In the genomic region with DNA sequence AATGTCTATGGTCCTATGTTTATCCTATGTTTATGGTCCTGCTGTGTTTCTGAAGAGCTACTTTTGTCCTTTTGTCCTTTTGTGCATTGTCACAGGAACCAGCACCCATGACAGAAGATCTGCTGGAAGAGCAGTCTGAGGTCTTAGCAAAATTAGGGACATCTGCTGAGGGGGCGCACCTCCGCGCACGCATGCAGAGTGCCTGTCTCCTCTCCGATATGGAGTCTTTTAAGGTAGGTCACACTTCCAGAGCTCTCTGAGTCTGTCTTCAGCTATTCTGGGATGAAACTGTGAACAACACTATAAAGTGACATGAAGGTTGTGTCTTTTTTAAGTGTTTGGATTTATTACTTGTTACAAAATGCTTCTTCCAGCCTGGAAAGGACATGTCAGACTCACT, we compare ENCODE assay signal across 30 mouse cellular contexts.
DNase-seq lines count a peak whose midpoint lies in the region; ATAC-seq lines count a peak whose summit lies in the region.
"Had no signal": no experiment of that assay in that cellular context is flagged by ENCODE, and none has a peak within 500 bp of the region (broad histone marks: within the 10 kb centered on the region; RNA-seq: fewer than 3 reads in every experiment).

No protein-coding gene starts in this region.

- H3K4me2 ChIP-seq in hindbrain, embryonic 16.5 days (ENCODE audit: low read length): no peak overlapping the region
- H3K4me2 ChIP-seq: embryonic facial prominence, embryonic 13.5 days; forebrain, embryonic 15.5 days; heart, embryonic 11.5 days; hindbrain, embryonic 13.5 days; limb, embryonic 13.5 days; liver, embryonic 11.5 days; midbrain, embryonic 11.5 days had no signal

- no peaks in the 10 kb centered on the region for H3K27me3 ChIP-seq in hindbrain, embryonic 16.5 days (replicated peaks; ENCODE audit: control insufficient read depth, insufficient read depth, low read length)
- H3K27me3 ChIP-seq: embryonic facial prominence, embryonic 13.5 days; forebrain, embryonic 15.5 days; hindbrain, embryonic 13.5 days; limb, embryonic 13.5 days had no signal

- no peak overlapping the region for H3K27ac ChIP-seq in hindbrain, embryonic 16.5 days (ENCODE audit: low read depth, low read length)
- H3K27ac ChIP-seq: embryonic facial prominence, embryonic 13.5 days; forebrain, embryonic 10.5 days; forebrain, embryonic 15.5 days; hindbrain, embryonic 13.5 days; limb, embryonic 13.5 days; stomach, postnatal 0 days had no signal

- peak; percentile 78 to 84 for DNase-seq in frontal cortex, adult 2 months (ENCODE audit: extremely low spot score in 1 of 2, low spot score in 1 of 2)
- no peak for DNase-seq in frontal cortex, postnatal 14 days (ENCODE audit: low spot score in 2 of 2)
- peak; percentile 84 for DNase-seq in right cerebral cortex, adult 18-20 months
- DNase-seq in right cerebral cortex, postnatal 4 days: no peak
- peak; percentile 41 to 61 for DNase-seq in right cerebral cortex, postnatal 10 days (ENCODE audit: low spot score in 2 of 2)
- DNase-seq in thymus, postnatal 10 days (ENCODE audit: low spot score in 2 of 2): no peak
- no peak for DNase-seq in kidney, postnatal 25 days
- DNase-seq: adrenal gland, adult 8-10 months; cerebellum, adult 11 months; cerebellum, adult 9-10 months; gastrocnemius, postnatal 25 days; heart, adult 11 months; heart, postnatal 4 days; kidney, postnatal 14 days; lung, postnatal 36 days; thymus, adult 2 months; thymus, postnatal 4 days had no signal

- ATAC-seq in hindbrain, embryonic 16.5 days: no peak
- ATAC-seq: forebrain, embryonic 15.5 days; intestine, postnatal 0 days; midbrain, embryonic 16.5 days had no signal

- H3K4me1 ChIP-seq in hindbrain, embryonic 16.5 days (ENCODE audit: control insufficient read depth, insufficient read depth, low read depth, low read length): no peaks in the 10 kb centered on the region
- H3K4me1 ChIP-seq: forebrain, embryonic 10.5 days; forebrain, embryonic 15.5 days; hindbrain, embryonic 13.5 days; limb, embryonic 13.5 days had no signal

- 97% methylated on average over 5 of the region's 5 CpGs for WGBS in hindbrain, embryonic 16.5 days

- no peak overlapping the region for H3K9ac ChIP-seq in hindbrain, embryonic 16.5 days (ENCODE audit: low read depth, low read length)
- H3K9ac ChIP-seq: embryonic facial prominence, embryonic 13.5 days; forebrain, embryonic 15.5 days; hindbrain, embryonic 13.5 days; limb, embryonic 13.5 days had no signal

- H3K4me3 ChIP-seq in hindbrain, embryonic 16.5 days (ENCODE audit: low read length): no peak overlapping the region
- H3K4me3 ChIP-seq: embryonic facial prominence, embryonic 13.5 days; forebrain, embryonic 10.5 days; forebrain, embryonic 15.5 days; hindbrain, embryonic 13.5 days; limb, embryonic 13.5 days had no signal

- no peaks in the 10 kb centered on the region for H3K9me3 ChIP-seq in hindbrain, embryonic 16.5 days (ENCODE audit: control insufficient read depth, low read length)
- H3K9me3 ChIP-seq: forebrain, embryonic 15.5 days; G1E had no signal

- H3K36me3 ChIP-seq in hindbrain, embryonic 16.5 days (ENCODE audit: control insufficient read depth, insufficient read depth, low read length): peaks cover 33% of the 10 kb centered on the region

Comparison
In these comparisons a context has a peak if more than half of its experiments do, and no peak if none do; other contexts are left out.
1. DNase-seq: peak in frontal cortex, adult 2 months (2 of 2), right cerebral cortex, adult 18-20 months (single experiment) and right cerebral cortex, postnatal 10 days (2 of 2); none in frontal cortex, postnatal 14 days (0 of 2), right cerebral cortex, postnatal 4 days (single experiment), thymus, postnatal 10 days (0 of 2) and kidney, postnatal 25 days (0 of 2).